Mouse (Mus musculus): ENCODE measurements around the gene Atp5d. TPM values are rescaled to one million over a fixed set of nuclear protein-coding genes. Genes with fewer than 3 reads are reported as not detected.
A peak's percentile ranks its signal among the peaks of the same experiment; 100 is the strongest.

The Atp5d gene
- total RNA-seq, 2 experiments from 2014 or later, result 342 to 379 TPM

DNA sequence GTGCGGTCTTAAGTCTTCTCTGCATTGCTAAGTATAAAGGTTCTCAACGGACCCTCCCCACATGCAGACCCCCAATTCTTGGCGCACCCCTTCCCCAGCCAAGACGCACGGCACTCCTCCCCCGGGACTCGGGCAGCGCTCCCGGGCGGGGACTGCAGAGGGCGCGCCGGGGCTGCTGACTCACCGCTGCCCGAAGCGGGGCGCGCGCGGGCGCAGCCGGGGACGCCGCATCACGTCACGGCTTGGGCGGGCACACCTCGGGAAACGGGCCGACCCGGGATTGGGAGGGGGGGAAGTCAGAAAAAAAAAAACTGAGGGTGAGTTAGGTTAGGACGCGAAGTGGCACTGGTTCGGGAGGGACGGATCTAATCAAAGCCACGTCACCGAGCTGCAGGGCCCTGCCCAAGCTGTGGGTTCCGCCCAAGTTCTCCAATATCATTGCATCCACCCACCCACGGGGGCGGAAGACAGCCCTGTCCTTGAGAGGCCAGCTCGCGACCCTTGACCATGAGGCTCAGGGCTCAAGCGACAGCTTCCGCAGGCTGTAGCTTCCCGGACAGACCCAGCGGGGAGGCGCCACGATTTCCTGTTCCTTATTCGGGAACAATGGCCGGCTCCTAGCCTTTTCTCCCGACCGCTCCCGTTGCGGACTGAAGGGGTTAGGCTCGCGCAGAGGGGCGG is 10.3 kb downstream of the Atp5d start:
- intact Hi-C loops (cut with DNase I), result loop anchor here (2.0 kb wide), 1 partner anchor 16 kb away; the partner anchor contains the start of gene Cirbp
- DNase-seq (ENCODE audit: extremely low spot score in 1 of 2, low spot score in 2 of 2), result peak; percentile 92 to 97

GRCm38 (mm10) chr10:80149291-80150225 is 11.1 kb downstream of the Atp5d start:
- intact Hi-C loops (cut with DNase I), result loop anchor here (2.0 kb wide), 1 partner anchor 15 kb away; the partner anchor contains the start of gene Cirbp
- DNase-seq (ENCODE audit: extremely low spot score in 1 of 2, low spot score in 2 of 2), result peak; percentile 98 to 99

DNA sequence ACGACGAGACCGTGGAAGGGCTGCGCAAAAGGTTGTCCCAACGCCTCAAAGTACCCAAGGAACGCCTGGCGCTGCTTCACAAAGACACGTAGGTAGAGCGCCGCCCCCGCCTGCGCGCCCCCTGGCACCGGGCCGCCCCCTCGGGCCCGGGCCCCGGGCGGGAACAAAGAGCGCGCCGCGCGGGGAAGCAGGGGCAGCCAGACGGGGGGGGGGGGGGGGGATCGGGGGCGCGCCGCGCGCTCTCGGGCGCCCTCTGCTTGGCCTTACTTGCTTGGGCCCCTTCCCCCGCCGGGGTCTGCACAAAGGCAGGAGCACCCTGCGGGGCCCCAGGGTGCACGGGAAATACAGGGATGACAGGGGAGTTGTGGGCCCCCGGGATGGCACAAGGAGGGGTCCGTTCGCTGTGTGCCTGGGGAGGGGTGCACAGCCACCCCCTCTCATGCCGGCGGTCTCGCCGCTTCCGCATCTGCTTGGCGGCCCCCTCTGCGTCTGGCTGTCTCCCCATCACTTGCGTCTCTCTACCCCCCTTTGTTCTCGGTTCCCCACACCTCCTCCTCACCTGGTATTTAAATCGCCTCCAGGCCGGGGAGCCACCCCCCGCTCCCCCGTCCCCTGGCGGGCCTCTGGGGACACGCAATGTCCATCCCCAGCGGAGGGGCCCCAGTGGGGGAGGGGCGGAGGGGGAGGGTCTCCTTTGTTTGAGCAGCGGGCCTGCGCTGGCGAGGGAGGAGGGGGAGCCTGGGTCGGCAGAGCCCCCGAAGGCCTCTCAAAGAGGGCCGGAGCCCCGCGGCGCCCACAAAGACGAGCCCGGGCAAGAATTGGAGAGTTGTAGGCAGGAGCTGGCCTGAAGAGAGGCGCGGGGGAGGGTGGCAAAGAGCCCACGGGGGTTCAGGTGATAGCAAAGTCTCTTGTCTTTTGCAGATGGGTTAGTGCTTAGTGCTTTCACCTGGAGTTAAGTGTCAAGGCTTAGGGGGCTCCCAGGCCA is 12.1 kb downstream of the Atp5d start:
- intact Hi-C loops (cut with DNase I), result no loop called here
- DNase-seq (ENCODE audit: extremely low spot score in 1 of 2, low spot score in 2 of 2), result peak in 1 of 2 experiments; percentile 86

DNA sequence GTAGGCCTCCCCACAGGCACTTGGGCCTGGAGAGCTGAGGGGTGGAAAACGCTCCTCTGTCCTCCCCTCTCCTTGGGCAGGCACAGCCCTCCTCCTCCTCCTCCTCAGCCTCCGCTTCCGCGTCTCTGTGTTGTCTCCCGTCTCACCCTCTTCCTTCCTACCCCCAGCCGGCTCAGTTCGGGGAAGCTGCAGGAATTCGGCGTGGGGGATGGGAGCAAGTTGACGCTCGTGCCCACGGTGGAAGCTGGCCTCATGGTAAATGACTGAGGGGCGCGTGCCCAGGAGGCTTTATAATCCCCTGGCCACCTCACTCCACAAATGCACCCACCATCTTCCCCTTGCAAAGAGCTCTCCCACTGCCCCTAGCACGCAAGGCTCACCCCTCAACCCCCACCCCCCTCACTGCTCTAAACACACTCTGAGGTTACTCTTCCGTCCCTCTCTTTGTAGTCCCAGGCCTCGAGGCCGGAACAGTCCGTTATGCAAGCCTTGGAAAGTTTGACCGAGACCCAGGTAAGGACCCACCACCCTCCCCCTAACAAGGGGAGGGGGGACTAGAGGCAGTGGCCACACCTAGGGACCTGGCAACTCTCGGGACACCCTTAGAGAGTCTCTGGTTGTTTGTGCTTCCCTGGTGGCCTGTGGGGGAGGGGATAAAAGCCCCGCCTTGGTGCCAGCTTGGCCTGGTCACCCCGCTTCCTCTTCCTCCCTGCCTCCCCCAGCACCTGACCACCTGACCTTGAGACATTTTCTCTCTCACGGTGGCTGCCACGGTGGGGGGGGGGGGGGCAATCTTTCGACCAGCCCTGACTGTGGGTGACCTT is 13.0 kb downstream of the Atp5d start:
- intact Hi-C loops (cut with DNase I), result no loop called here
- peak in 1 of 2 experiments; percentile 90 for DNase-seq (ENCODE audit: extremely low spot score in 1 of 2, low spot score in 2 of 2)

- DNase-seq (ENCODE audit: extremely low spot score in 1 of 2, low spot score in 2 of 2), result peak in 1 of 2 experiments; percentile 72
- intact Hi-C loops (cut with DNase I), result no loop called here
Measured at GRCm38 (mm10) chr10:80152071-80152872, 13.8 kb downstream of the Atp5d start.

DNA sequence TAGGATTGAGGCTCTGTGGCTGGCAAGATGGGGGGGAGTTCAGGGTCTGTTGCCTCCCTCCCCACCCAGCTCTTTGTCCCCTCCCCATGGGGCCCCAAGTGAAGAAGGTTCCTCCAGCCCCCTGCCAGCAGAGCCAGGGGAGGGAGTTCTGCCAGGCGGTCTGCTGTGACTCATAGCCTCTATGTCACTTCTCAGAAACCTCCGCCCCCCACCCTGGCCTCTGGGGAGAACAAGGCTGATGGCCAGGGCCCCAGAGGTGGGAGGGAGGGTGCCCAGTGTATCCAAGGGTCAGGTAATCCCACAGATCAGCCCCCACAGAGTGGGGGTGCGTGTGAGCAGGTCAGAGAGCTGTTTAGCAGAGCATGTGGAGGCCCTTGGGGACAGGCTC is 14.4 kb downstream of the Atp5d start:
- DNase-seq (ENCODE audit: extremely low spot score in 1 of 2, low spot score in 2 of 2), result peak in 1 of 2 experiments; percentile 73
- intact Hi-C loops (cut with DNase I), result no loop called here

- peak in 1 of 2 experiments; percentile 47 for DNase-seq (ENCODE audit: extremely low spot score in 1 of 2, low spot score in 2 of 2)
- intact Hi-C loops (cut with DNase I), result no loop called here
Measured at GRCm38 (mm10) chr10:80153713-80154112, 15.3 kb downstream of the Atp5d start.

DNA sequence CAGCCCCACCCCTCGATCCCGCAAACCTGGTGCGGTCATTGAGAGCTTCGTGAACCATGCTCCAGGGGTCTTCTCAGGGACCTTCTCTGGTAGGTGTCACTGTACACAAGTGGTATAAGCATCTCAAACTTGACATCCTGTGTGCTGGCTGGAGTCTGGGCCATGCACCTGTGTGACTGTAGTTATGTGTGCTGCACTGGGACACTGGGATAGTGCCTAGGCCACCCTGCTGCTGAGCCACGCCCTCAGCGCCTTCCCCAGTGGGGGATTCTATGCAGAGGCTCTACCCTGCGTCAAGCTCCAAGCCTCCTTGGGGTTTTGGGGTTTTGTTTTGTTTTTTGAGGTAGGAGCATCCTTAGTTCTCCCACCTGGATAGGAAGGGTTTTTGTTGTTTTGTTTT is 16.0 kb downstream of the Atp5d start:
- no peak for DNase-seq (ENCODE audit: extremely low spot score in 1 of 2, low spot score in 2 of 2)
- intact Hi-C loops (cut with DNase I), result no loop called here

- DNase-seq (ENCODE audit: extremely low spot score in 1 of 2, low spot score in 2 of 2), result peak in 1 of 2 experiments; percentile 72
- intact Hi-C loops (cut with DNase I), result no loop called here
Measured at GRCm38 (mm10) chr10:80155277-80155676, 16.8 kb downstream of the Atp5d start.

GRCm38 (mm10) chr10:80156002-80156751 is 17.7 kb downstream of the Atp5d start:
- peak in 1 of 2 experiments; percentile 55 for DNase-seq (ENCODE audit: extremely low spot score in 1 of 2, low spot score in 2 of 2)
- intact Hi-C loops (cut with DNase I), result no loop called here

- peak in 1 of 2 experiments; percentile 82 for DNase-seq (ENCODE audit: extremely low spot score in 1 of 2, low spot score in 2 of 2)
- intact Hi-C loops (cut with DNase I), result no loop called here
Measured at GRCm38 (mm10) chr10:80156752-80157053, 18.3 kb downstream of the Atp5d start.

- intact Hi-C loops (cut with DNase I), result no loop called here
Measured at GRCm38 (mm10) chr10:80157141-80157929, 18.9 kb downstream of the Atp5d start.

DNA sequence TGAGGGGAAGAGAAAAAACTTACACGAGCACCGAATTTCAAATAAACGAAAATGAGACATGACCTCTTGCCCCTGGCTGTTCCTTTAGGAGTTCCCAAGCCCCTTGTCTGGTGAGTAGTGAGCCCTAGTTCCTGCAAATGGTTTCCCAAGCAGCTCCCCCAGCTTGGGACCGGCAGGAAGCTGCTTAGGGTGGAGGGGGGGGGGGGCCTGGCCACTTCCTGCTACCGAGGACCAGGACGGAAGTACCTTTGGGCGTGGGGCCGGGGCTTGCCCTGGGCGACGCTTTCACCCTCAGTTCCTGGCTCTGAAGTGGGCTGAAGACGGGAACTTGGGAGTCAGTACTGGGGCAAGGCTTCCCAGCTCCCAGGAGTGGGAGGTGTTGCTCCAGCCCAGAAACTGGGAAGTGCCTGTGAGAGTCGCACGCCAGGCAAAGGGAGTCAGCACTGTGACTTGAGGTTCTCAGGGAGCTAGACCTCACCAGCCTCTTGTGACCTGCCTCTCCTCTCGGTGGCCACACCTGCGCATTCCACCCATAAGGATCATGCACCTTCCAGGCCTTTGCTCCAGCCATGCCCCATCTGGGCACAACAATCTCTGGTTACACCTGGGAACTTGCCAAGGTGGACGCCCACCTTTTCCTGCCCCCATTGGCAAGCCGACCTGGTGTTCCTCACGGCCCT is 20.0 kb downstream of the Atp5d start:
- peak in 1 of 2 experiments; percentile 83 for DNase-seq (ENCODE audit: extremely low spot score in 1 of 2, low spot score in 2 of 2)
- intact Hi-C loops (cut with DNase I), result no loop called here

More at GRCm38 (mm10) chr10:80157141-80157929, 18.9 kb downstream of the Atp5d start:
- DNase-seq (ENCODE audit: extremely low spot score in 1 of 2, low spot score in 2 of 2), result peak in 1 of 2 experiments; percentile 57

GRCm38 (mm10) chr10:80159021-80159560 is 20.7 kb downstream of the Atp5d start:
- intact Hi-C loops (cut with DNase I), result no loop called here

More at GRCm38 (mm10) chr10:80159021-80159560, 20.7 kb downstream of the Atp5d start:
- peak in 1 of 2 experiments; percentile 83 for DNase-seq (ENCODE audit: extremely low spot score in 1 of 2, low spot score in 2 of 2)

Measured in left cerebral cortex, postnatal 10 days (tissue).